Mouse (Mus musculus) ES-E14 (cell line): ENCODE measurements around the gene Zfp36l1. TPM values are rescaled to one million over a fixed set of nuclear protein-coding genes. Genes with fewer than 3 reads are reported as not detected.

Source experiments
- DNase-seq: peaks from one replicate; pipeline ENCODE4 v3.0.0-alpha.2; 2013; ENCODE audit warnings: low read depth, low spot score
- H3K27ac ChIP-seq: 2 replicates; pipeline ENCODE4 v1.5.1; 2012; ENCODE audit warnings: low read depth, mild to moderate bottlenecking, low read length, moderate library complexity, mixed read lengths; ENCODE audit not compliant: poor library complexity, insufficient read depth, severe bottlenecking
- H3K36me3 ChIP-seq: 2 replicates; pipeline ENCODE4 v1.6.1; 2012; ENCODE audit warnings: mild to moderate bottlenecking, low read length, moderate library complexity, mixed read lengths; ENCODE audit not compliant: control insufficient read depth, poor library complexity, insufficient read depth, severe bottlenecking
- H3K4me1 ChIP-seq, 2 experiments: fragments of 150-350 bp in 1 of 2; sonication (generic) in 1 of 2; 2 replicates each; pipeline ENCODE4 v1.6.1; 2012; ENCODE audit warnings: low read length in 2 of 2, mild to moderate bottlenecking in 1 of 2, mixed read lengths in 1 of 2; ENCODE audit not compliant: control insufficient read depth in 2 of 2, insufficient read depth in 2 of 2, poor library complexity in 1 of 2
- H3K4me3 ChIP-seq, 2 experiments: fragments of 150-350 bp in 1 of 2; sonication (generic) in 1 of 2; 2 replicates each; pipeline ENCODE4 v1.5.1; 2012; ENCODE audit warnings: low read length in 2 of 2, low read depth in 1 of 2, mild to moderate bottlenecking in 1 of 2, mixed read lengths in 1 of 2; ENCODE audit not compliant: insufficient read depth in 1 of 2, poor library complexity in 1 of 2, severe bottlenecking in 1 of 2
- H3K9ac ChIP-seq: 2 replicates; pipeline ENCODE4 v1.6.1; 2012; ENCODE audit warnings: low read depth, mild to moderate bottlenecking, low read length, mixed read lengths; ENCODE audit not compliant: poor library complexity, insufficient read depth, severe bottlenecking
- H3K9me3 ChIP-seq: fragments of 150-350 bp; sonication (generic); 2 replicates; pipeline ENCODE4 v1.6.1; 2012; ENCODE audit warnings: low read depth, mild to moderate bottlenecking, low read length; ENCODE audit not compliant: control insufficient read depth, insufficient read depth
- CHD2 ChIP-seq: IDR thresholded peaks from 2 replicates; pipeline ENCODE4 v1.6.1; 2014; ENCODE audit warnings: mild to moderate bottlenecking, low read depth, low read length, inconsistent platforms
- HCFC1 ChIP-seq: IDR thresholded peaks from 2 replicates; pipeline ENCODE4 v1.6.1; 2012; ENCODE audit warnings: low read length, inconsistent platforms, borderline replicate concordance; ENCODE audit not compliant: insufficient read depth
- MAFK ChIP-seq: IDR thresholded peaks from 2 replicates; pipeline ENCODE4 v1.6.1; 2014; ENCODE audit warnings: mild to moderate bottlenecking, low read depth, low read length, inconsistent platforms; ENCODE audit not compliant: insufficient read depth
- ZC3H11A ChIP-seq: IDR thresholded peaks from 2 replicates; pipeline ENCODE4 v1.6.1; 2012; ENCODE audit warnings: low read depth, mild to moderate bottlenecking, inconsistent platforms, low read length, borderline replicate concordance
- ZNF384 ChIP-seq: IDR thresholded peaks from 2 replicates; pipeline ENCODE4 v1.6.1; 2012; ENCODE audit warnings: low read depth, low read length, inconsistent platforms
- in situ Hi-C, 2 experiments: fragments of 600-800 bp; cut with MboI; formaldehyde crosslinking; loops; one replicate each; pipeline ENCODE4 v1.15.1; 2025; ENCODE audit warnings: low sequenced_read_pairs in 2 of 2, inconsistent platforms in 1 of 2; ENCODE audit not compliant: unreplicated experiment in 2 of 2
- total RNA-seq: library from RNA; depleted of rRNA; stranded (reverse); fragments of 300-350 nt; gene quantifications from 2 replicates; pipeline ENCODE4 v1.2.3, GENCODE M21; 2012

The Zfp36l1 gene
- total RNA-seq, 1 experiment = 19.8 TPM

- TF ChIP-seq CHD2 (peak; percentile 78), HCFC1 (no peak), MAFK (no peak), ZNF384 (no peak)
- Histone ChIP-seq H3K4me3 (peak overlapping the region; percentile 90 to 91), H3K36me3 (peaks cover 2% of the 10 kb centered on the region; the same call in 1 of the 2 replicates), H3K9me3 (no peaks in the 10 kb centered on the region), H3K27ac (peak overlapping the region; percentile 87), H3K9ac (peak overlapping the region; percentile 90), H3K4me1 (peaks cover 2 to 7% of the 10 kb centered on the region in 2 experiments; a peak in 2 of 4 replicates)
- in situ Hi-C loops = no loop called here
- DNase-seq = peak; percentile 95
These were observed 3.6 kb upstream of the Zfp36l1 start for GRCm38 (mm10) chr12:80116206-80117112.

- Histone ChIP-seq H3K4me1 (peaks cover 2 to 10% of the 10 kb centered on the region in 2 experiments; a peak in 2 of 4 replicates), H3K9me3 (no peaks in the 10 kb centered on the region), H3K36me3 (peaks cover 2% of the 10 kb centered on the region; the same call in 1 of the 2 replicates), H3K9ac (peak overlapping the region; percentile 90), H3K27ac (peak overlapping the region; percentile 87), H3K4me3 (peak overlapping the region; percentile 90 to 91)
- in situ Hi-C loops = no loop called here
- TF ChIP-seq ZNF384 (no peak), CHD2 (no peak), MAFK (no peak), ZC3H11A (no peak), HCFC1 (no peak)
- DNase-seq = no peak
These were observed 3.0 kb upstream of the Zfp36l1 start for GRCm38 (mm10) chr12:80115863-80116194.

GRCm38 (mm10) chr12:80115142-80115862, 2.5 kb upstream of the Zfp36l1 start:
- Histone ChIP-seq H3K4me1 (peaks cover 2 to 12% of the 10 kb centered on the region in 2 experiments; a peak in 3 of 4 replicates), H3K4me3 (peak overlapping the region; percentile 90 to 91), H3K36me3 (peaks cover 2% of the 10 kb centered on the region), H3K27ac (peak overlapping the region; percentile 87), H3K9me3 (no peaks in the 10 kb centered on the region), H3K9ac (peak overlapping the region; percentile 90)
- DNase-seq = no peak
- TF ChIP-seq ZNF384 = peak; percentile 91
- TF ChIP-seq CHD2 = no peak
- in situ Hi-C loops = no loop called here

GRCm38 (mm10) chr12:80114892-80115141, 2.0 kb upstream of the Zfp36l1 start:
- peaks cover 2 to 13% of the 10 kb centered on the region in 2 experiments; a peak in 3 of 4 replicates for H3K4me1 ChIP-seq
- in situ Hi-C loops = no loop called here
- no peaks in the 10 kb centered on the region for H3K9me3 ChIP-seq
- H3K9ac ChIP-seq = peak overlapping the region; percentile 90
- peak overlapping the region; percentile 87; the same call in 1 of the 2 replicates for H3K27ac ChIP-seq
- TF ChIP-seq ZNF384 (no peak), HCFC1 (no peak), CHD2 (no peak), ZC3H11A (no peak), MAFK (no peak)
- peak overlapping the region; percentile 90 to 91 for H3K4me3 ChIP-seq
- peaks cover 7% of the 10 kb centered on the region for H3K36me3 ChIP-seq
- no peak for DNase-seq
